Mouse (Mus musculus) adrenal gland, postnatal 4 days (tissue): ENCODE measurements around the gene Fpr2. TPM values are rescaled to one million over a fixed set of nuclear protein-coding genes. Genes with fewer than 3 reads are reported as not detected.
"Not testable (repeated sequence)": the region's sequence is repeated elsewhere in the genome, so short reads cannot be mapped to it uniquely, and the experiment has no call there.

ENCODE experiments used
- DNase-seq, 2 experiments: peaks; one replicate each; pipeline ENCODE4 v3.0.0; 2021 to 2022; ENCODE audit warnings: low spot score in 2 of 2, mixed read lengths in 2 of 2
- total RNA-seq, 2 experiments: library from RNA; stranded (reverse); gene quantifications; 2 replicates each; pipeline ENCODE4 v1.2.3; 2021

Fpr2 gene
- total RNA-seq, 2 experiments from 2014 or later, result 1.8 to 2.0 TPM

DNA sequence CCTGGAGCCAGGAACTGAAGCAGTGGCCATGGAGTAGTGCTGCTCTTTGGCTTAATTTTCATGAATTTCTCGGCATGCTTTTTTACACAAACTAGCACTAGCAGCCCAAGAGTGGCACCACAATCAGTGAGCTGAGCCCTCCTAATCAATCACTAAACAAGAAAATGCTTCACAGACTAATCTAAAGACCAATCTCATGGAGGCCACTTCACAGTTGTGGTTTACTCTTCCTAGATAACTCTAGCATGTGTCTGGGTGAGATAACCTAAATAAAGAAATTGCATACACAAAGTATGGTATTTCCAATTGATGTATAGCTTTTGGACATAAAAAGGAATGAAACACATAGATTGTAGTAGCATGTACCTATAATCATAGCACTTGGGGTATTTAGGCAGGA, 8.3 kb upstream of the Fpr2 start:
- DNase-seq, result no peak

GRCm38 (mm10) chr17:17882672-17883071, 5.0 kb upstream of the Fpr2 start:
- no peak for DNase-seq

DNA sequence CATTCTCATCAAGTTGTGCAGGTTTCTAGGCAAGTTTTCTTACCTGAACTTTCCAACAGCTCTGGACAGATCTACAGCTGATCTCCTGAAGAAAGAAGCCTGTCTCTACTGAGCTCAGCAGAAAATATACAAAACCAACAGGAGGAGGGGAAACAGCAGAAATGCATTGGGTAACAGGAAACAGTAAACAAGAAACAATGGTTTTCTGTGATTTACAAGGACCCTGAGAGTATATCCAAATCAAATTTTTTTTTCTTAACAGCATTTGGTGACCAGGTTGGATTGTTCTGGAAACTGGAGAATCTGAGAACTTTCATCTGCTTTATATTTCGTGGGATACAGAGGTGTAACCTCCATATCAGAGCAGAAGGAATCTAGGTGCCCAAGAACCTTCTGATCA, 3.8 kb upstream of the Fpr2 start, which contains the start of gene Fpr1:
Gene Fpr1, minus strand, starts transcription at position 101 of the 400 bp plus-strand sequence.
- DNase-seq, result no peak

- DNase-seq, result no peak
These were observed 2.3 kb downstream of the Fpr2 start for GRCm38 (mm10) chr17:17889732-17890425.

DNA sequence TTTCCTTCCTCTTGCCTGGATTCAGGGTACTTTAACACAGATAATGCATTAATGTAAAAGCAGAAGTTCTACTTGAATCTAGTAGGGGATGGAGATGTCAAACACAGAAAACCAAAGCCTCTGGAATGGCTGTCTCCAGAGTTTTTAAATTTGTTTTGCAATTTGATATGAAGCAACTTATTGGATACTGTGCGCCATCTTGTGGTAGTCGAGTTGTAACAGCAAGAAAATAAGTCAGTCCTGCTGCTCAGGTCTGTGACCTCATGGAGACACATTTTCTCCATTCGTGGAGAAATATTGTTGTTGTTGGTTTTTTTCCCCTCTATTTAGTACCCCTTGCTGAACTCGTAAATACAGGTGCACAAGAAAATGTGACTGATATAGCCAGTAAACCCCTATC, 8.4 kb downstream of the Fpr2 start:
- no peak for DNase-seq

DNA sequence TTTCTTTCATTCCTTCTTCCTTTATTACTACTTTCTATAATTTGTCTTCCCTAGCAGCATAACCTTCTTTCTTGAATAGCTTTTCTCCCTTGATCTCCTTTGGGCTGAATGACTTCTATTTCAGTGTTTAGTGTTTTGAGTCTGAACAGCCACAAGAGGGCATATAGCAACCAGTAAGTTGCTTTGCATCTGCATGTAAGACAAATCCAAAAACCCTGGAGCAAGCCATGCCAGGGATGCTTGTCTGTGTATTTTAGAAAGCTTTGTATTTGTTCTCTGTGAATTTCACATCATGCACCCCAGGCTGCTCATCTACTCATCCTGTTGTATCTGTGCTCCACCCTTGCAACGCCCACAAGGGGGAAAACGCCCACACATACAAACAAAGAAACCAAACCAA, 11.6 kb downstream of the Fpr2 start:
- DNase-seq, result no peak

GRCm38 (mm10) chr17:17900768-17901167, 13.1 kb downstream of the Fpr2 start:
- no peak for DNase-seq

DNA sequence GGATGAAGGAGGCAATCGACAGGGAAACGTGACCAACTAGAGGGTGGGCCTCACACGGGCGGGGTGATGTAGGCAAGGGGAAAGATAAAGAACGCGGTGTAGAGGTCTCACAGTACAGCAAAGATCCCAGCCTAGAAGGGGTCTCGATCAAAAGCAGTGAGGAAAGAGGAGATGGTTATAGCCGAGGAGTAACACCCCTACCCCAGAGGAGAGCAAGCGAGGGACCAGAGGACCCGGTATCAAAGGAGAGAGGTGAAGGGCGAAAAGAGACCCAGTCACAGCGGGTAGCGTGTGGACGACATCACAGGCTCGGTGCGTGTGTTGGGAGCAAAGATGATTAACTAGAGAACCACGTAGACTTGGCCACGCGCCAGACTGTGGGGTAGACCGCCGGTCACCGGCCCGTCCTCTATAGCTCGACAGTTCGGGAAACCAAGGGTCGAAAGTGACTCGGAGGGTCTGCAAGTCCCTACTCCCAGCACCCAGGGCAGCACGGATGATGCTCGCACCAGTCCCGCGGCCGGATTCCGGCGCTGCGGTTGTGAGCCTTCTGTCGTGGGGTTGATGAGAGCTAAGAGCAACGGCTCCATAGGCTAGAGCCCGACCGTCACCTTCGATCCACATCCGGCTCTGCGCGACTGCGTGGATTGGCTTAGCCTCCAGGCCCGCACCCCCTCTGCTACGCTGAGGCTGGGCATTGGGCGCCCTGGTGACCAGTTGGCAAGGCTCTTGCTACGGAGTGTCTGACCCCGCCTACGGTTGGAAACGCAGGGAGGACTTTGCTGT, 22.2 kb downstream of the Fpr2 start:
- DNase-seq, result peak; percentile 58 to 67

DNA sequence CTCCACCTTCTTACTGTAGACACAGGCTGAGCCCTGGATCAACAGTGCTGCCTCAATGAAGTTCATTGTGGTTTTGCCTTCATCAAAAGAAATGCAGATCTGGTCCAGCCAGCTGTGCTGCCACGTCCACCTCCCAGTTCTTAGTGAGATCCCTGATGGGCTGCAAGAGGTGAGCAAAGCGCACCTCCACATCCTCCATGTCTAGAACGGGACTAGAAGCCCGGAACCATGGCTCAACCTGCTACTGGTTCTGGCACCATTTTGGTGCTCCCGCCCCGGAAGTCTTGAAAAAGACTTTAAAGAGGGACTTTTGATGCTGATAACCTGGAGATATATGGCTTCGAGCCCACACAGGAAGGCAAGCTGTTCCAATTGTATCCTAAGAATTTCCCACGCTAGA, 25.0 kb downstream of the Fpr2 start:
- not testable (repeated sequence) for DNase-seq

GRCm38 (mm10) chr17:17917376-17917775, 29.8 kb downstream of the Fpr2 start:
- DNase-seq, result no peak

DNA sequence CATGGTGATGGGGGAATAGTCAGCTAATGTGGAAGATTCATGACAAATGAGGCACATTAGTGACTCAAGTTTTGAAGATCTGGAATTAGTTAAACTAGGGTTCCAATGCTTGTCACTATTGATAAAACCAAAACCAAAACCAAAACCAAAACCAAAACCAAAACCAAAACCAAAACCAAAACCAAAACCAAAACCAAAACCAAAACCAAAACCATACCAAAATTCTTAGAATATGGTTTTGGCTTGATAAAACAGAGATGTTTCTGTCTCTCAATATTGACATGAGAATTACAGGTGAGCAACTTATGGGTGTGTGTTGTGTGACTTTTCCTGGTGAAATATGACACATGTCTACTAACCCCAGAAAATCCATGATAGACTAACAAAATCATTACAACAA, 30.2 kb downstream of the Fpr2 start:
- DNase-seq, result no peak

Other genes with a start within 250 kb of the Fpr2 start
- gene Vmn2r90, start 184.1 kb upstream of the Fpr2 start, total RNA-seq, result not detected
- gene Spaca6, start 60.7 kb upstream of the Fpr2 start, total RNA-seq, result 100 to 1,000 TPM; 120 to 124 TPM
- gene Has1, start 32.6 kb upstream of the Fpr2 start, total RNA-seq, result under 1 TPM in 1 of 2 experiments, not detected in 1; 0.20 TPM
- under 1 TPM; 0.31 to 0.76 TPM for gene Fpr1, start 3.9 kb upstream of the Fpr2 start, total RNA-seq
- not detected for gene Fpr3, start within 50 bp of the Fpr2 start, total RNA-seq
- not detected for gene Fpr-rs4, start 133.9 kb downstream of the Fpr2 start, total RNA-seq
- gene Vmn2r124, start 161.6 kb downstream of the Fpr2 start, total RNA-seq, result not detected
- gene Vmn2r91, start 197.2 kb downstream of the Fpr2 start, total RNA-seq, result not detected